Mouse (Mus musculus): Measurements from ENCODE around the gene Myh6.
A peak's percentile ranks its signal among the peaks of the same experiment; 100 is the strongest.
"Not testable (repeated sequence)": the region's sequence is repeated elsewhere in the genome, so short reads cannot be mapped to it uniquely, and the experiment has no call there.

Gene Myh6

GRCm38 (mm10) chr14:54955481-54955880 is 11.2 kb downstream of the Myh6 start:
- no peak for DNase-seq

GRCm38 (mm10) chr14:54954474-54954873 is 12.3 kb downstream of the Myh6 start:
- DNase-seq, result no peak

GRCm38 (mm10) chr14:54953664-54954206 is 13.0 kb downstream of the Myh6 start:
- no peak for DNase-seq

- DNase-seq, result no peak
These were observed 15.1 kb downstream of the Myh6 start for GRCm38 (mm10) chr14:54951587-54951986.

GRCm38 (mm10) chr14:54950493-54950892 is 16.2 kb downstream of the Myh6 start:
- no peak for DNase-seq

- DNase-seq, result no peak
These were observed 17.9 kb downstream of the Myh6 start for GRCm38 (mm10) chr14:54948781-54949180.

GRCm38 (mm10) chr14:54947008-54947407 is 19.7 kb downstream of the Myh6 start:
- DNase-seq, result not testable (repeated sequence)

- no peak for DNase-seq
These were observed 20.6 kb downstream of the Myh6 start for GRCm38 (mm10) chr14:54945975-54946704.

GRCm38 (mm10) chr14:54944939-54945338 is 21.8 kb downstream of the Myh6 start:
- DNase-seq, result no peak

GRCm38 (mm10) chr14:54943971-54944370 is 22.8 kb downstream of the Myh6 start:
- DNase-seq, result no peak

- no peak for DNase-seq
These were observed 24.2 kb downstream of the Myh6 start for GRCm38 (mm10) chr14:54942479-54942878.

- DNase-seq, result no peak
These were observed 25.4 kb downstream of the Myh6 start for GRCm38 (mm10) chr14:54941024-54941978.

- DNase-seq, result no peak
These were observed 26.6 kb downstream of the Myh6 start for GRCm38 (mm10) chr14:54940176-54940530.

- peak; percentile 72 for DNase-seq
These were observed 27.1 kb downstream of the Myh6 start for GRCm38 (mm10) chr14:54939434-54940175.

- no peak for DNase-seq
These were observed 28.1 kb downstream of the Myh6 start for GRCm38 (mm10) chr14:54938431-54939219.

GRCm38 (mm10) chr14:54937361-54938182 is 29.2 kb downstream of the Myh6 start:
- DNase-seq, result no peak

- DNase-seq, result no peak
These were observed 29.9 kb downstream of the Myh6 start for GRCm38 (mm10) chr14:54936831-54937160.

- DNase-seq, result peak; percentile 63
These were observed 30.6 kb downstream of the Myh6 start, which contains the start of gene Cmtm5 for GRCm38 (mm10) chr14:54935904-54936830. TSS of gene Cmtm5 (plus strand) at chr14:54936261.

- DNase-seq, result peak; percentile 80
These were observed 34.0 kb downstream of the Myh6 start, which contains the start of gene Il25 for GRCm38 (mm10) chr14:54932645-54933150. TSS of gene Il25 (plus strand) at chr14:54932695.

GRCm38 (mm10) chr14:54930431-54930830 is 36.3 kb downstream of the Myh6 start:
- DNase-seq, result peak; percentile 31
